Mouse (Mus musculus): ENCODE data around the gene Mog.

DNA sequence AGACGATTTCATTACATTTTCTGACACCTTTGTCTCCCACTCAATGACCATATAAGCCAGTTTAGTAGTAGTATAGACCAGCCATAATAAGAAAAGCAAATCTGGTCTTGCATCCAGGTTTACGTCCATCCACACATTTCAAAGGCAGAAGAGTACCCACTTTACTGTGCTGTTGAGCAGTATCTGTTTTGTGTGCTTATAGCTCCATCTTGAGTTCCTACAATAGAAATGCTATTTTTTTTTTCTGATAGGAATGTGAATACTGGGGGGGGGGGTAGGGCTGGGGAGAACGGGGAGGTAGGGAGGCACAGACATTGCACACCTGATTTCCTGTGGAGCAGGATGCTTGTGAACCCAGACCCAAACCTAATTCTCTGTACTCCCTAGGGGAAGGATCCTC, 24.8 kb upstream of the Mog start:
- TF ChIP-seq GATA1 (IDR thresholded peaks at IDR 0.05; ENCODE audit: borderline replicate concordance, low read length), result no peak
- no peak for TF ChIP-seq FLI1 (IDR thresholded peaks at IDR 0.05; ENCODE audit: low read length)
